Comparison of ENCODE assay signal across 26 mouse cellular contexts in genomic region chr19:18911755-18912340, GRCm38 (mm10).
A peak's percentile ranks its signal among the peaks of the same experiment; 100 is the strongest.
DNase-seq lines count a peak whose midpoint lies in the region; ATAC-seq and TF ChIP-seq lines count a peak whose summit lies in the region.
"Had no signal": no experiment of that assay in that cellular context is flagged by ENCODE, and none has a peak within 500 bp of the region (broad histone marks: within the 10 kb centered on the region; RNA-seq: fewer than 3 reads in every experiment).

No protein-coding gene starts in this region.

- H3K9me3 ChIP-seq in kidney, embryonic 15.5 days (replicated peaks), result no peaks in the 10 kb centered on the region
- H3K9me3 ChIP-seq in CH12.LX (replicated peaks; ENCODE audit: low read length), result no peaks in the 10 kb centered on the region
- H3K9me3 ChIP-seq: embryonic facial prominence, embryonic 13.5 days; forebrain, embryonic 12.5 days; heart, embryonic 15.5 days; limb, embryonic 12.5 days; liver, embryonic 12.5 days; neural tube, embryonic 12.5 days had no signal

- H3K9ac ChIP-seq in kidney, embryonic 15.5 days, result no peak overlapping the region
- H3K9ac ChIP-seq in CH12.LX (ENCODE audit: insufficient read depth, low read depth), result no peak overlapping the region
- H3K9ac ChIP-seq: embryonic facial prominence, embryonic 13.5 days; forebrain, embryonic 12.5 days; heart, embryonic 15.5 days; hindbrain, embryonic 14.5 days; limb, embryonic 12.5 days; liver, embryonic 12.5 days; neural tube, embryonic 12.5 days had no signal

- no peak overlapping the region for H3K4me2 ChIP-seq in kidney, embryonic 15.5 days
- H3K4me2 ChIP-seq in CH12.LX (ENCODE audit: insufficient read depth, low read depth, poor library complexity, severe bottlenecking), result no peak overlapping the region
- H3K4me2 ChIP-seq: embryonic facial prominence, embryonic 13.5 days; forebrain, embryonic 12.5 days; heart, embryonic 15.5 days; hindbrain, embryonic 14.5 days; limb, embryonic 12.5 days; liver, embryonic 12.5 days; neural tube, embryonic 12.5 days had no signal

- no peaks in the 10 kb centered on the region for H3K79me2 ChIP-seq in CH12.LX (replicated peaks; ENCODE audit: control insufficient read depth, extremely low read depth, insufficient read depth, poor library complexity, severe bottlenecking)

- CTCF ChIA-PET in Patski (lab: Charles Lee), result interaction anchor here (1.3 to 1.8 kb wide), 4 partner anchors 10 to 40 kb away, joined by 3 to 5 read pairs (median 4); no protein-coding TSS in a partner anchor

- in situ Hi-C loops in CH12.LX (cut with MboI; ENCODE audit: low pct_ligation_motif_present, low pct_unique_long_range_greater_than_20kb, low sequenced_read_pairs), result no loop called here
- in situ Hi-C loops in Patski (cut with MboI; ENCODE audit: low pct_unique_long_range_greater_than_20kb), result no loop called here

- no peak for TF ChIP-seq CTCF in CH12.LX (conservative IDR thresholded peaks at IDR 0.05 in 1 of 2, IDR thresholded peaks at IDR 0.05 in 1 of 2; ENCODE audit: low read depth in 2 of 2, low read length in 2 of 2)
- TF ChIP-seq CTCF in Patski (IDR thresholded peaks at IDR 0.05), result no peak

- H3K27me3 ChIP-seq in kidney, embryonic 15.5 days, result no peaks in the 10 kb centered on the region
- no peaks in the 10 kb centered on the region for H3K27me3 ChIP-seq in CH12.LX (replicated peaks)
- H3K27me3 ChIP-seq in Patski, result no peaks in the 10 kb centered on the region
- H3K27me3 ChIP-seq: embryonic facial prominence, embryonic 13.5 days; forebrain, embryonic 12.5 days; heart, embryonic 15.5 days; limb, embryonic 12.5 days; liver, embryonic 12.5 days; neural tube, embryonic 12.5 days had no signal

- H3K36me3 ChIP-seq in kidney, embryonic 15.5 days, result no peaks in the 10 kb centered on the region
- no peaks in the 10 kb centered on the region for H3K36me3 ChIP-seq in CH12.LX (replicated peaks in 1 of 2; ENCODE audit: control insufficient read depth in 1 of 2, insufficient read depth in 1 of 2, low read length in 1 of 2)
- H3K36me3 ChIP-seq: embryonic facial prominence, embryonic 13.5 days; forebrain, embryonic 12.5 days; heart, embryonic 15.5 days; limb, embryonic 12.5 days; liver, embryonic 12.5 days; neural tube, embryonic 12.5 days had no signal

- H3K4me1 ChIP-seq in kidney, embryonic 15.5 days, result no peaks in the 10 kb centered on the region
- peaks cover 0 to 4% of the 10 kb centered on the region in 2 experiments; a peak in 2 of 4 replicates for H3K4me1 ChIP-seq in CH12.LX (ENCODE audit: control insufficient read depth in 1 of 2, insufficient read depth in 2 of 2)
- H3K4me1 ChIP-seq in brown adipose tissue, adult 24 weeks (ENCODE audit: control insufficient read depth, insufficient read depth, insufficient read length, low read length), result no peaks in the 10 kb centered on the region
- H3K4me1 ChIP-seq: embryonic facial prominence, embryonic 13.5 days; forebrain, embryonic 12.5 days; heart, embryonic 15.5 days; limb, embryonic 12.5 days; liver, embryonic 12.5 days; neural tube, embryonic 12.5 days had no signal

- DNase-seq in kidney, postnatal 10 days, result peak; percentile 37
- DNase-seq in CH12.LX (ENCODE audit: extremely low read depth) (peak; percentile 12), Patski (ENCODE audit: low read depth, low spot score) (no peak)
- DNase-seq in lung, postnatal 4 days, result no peak
- DNase-seq in ovary, postnatal 14 days (ENCODE audit: low spot score), result no peak
- DNase-seq: cerebellum, adult 18-20 months; cerebellum, postnatal 36 days; embryo, embryonic 11 days; gastrocnemius, adult 2 months; heart, postnatal 36 days; lung, adult 18-20 months; midbrain, embryonic 14.5 days; retina, postnatal 1 day; right cerebral cortex, postnatal 25 days had no signal

- no peak for TF ChIP-seq RAD21 in CH12.LX (IDR thresholded peaks at IDR 0.05; ENCODE audit: low read depth, low read length)

- POLR2A ChIA-PET in Patski (lab: Charles Lee), result interaction anchor here (0.6 to 0.7 kb wide), 2 partner anchors 32 to 92 kb away, joined by 3 to 4 read pairs; no protein-coding TSS in a partner anchor

- H3K27ac ChIP-seq in kidney, embryonic 15.5 days, result no peak overlapping the region
- H3K27ac ChIP-seq in CH12.LX (ENCODE audit: insufficient read depth, low read depth), result no peak overlapping the region
- peak overlapping the region; percentile 86 for H3K27ac ChIP-seq in brown adipose tissue, adult 24 weeks (replicated peaks; ENCODE audit: low read depth, low read length)
- H3K27ac ChIP-seq: embryonic facial prominence, embryonic 13.5 days; forebrain, embryonic 12.5 days; gastrocnemius, adult 2 months; heart, embryonic 15.5 days; hindbrain, embryonic 14.5 days; left cerebral cortex, adult 2 months; limb, embryonic 12.5 days; liver, embryonic 12.5 days; neural tube, embryonic 12.5 days had no signal

- H3K4me3 ChIP-seq in kidney, embryonic 15.5 days (replicated peaks), result no peak overlapping the region
- H3K4me3 ChIP-seq in CH12.LX (replicated peaks in 1 of 3; ENCODE audit: low read depth in 2 of 3, low read length in 2 of 3, poor library complexity in 1 of 3), result no peak overlapping the region
- H3K4me3 ChIP-seq in brown adipose tissue, adult 24 weeks (ENCODE audit: insufficient read depth, low read depth, low read length), result no peak overlapping the region
- H3K4me3 ChIP-seq: embryonic facial prominence, embryonic 13.5 days; erythroblast, embryonic 14.5 days; forebrain, embryonic 12.5 days; gastrocnemius, adult 2 months; heart, embryonic 15.5 days; left cerebral cortex, adult 2 months; limb, embryonic 12.5 days; liver, embryonic 12.5 days; neural tube, embryonic 12.5 days had no signal

- ATAC-seq in kidney, embryonic 15.5 days (replicated peaks; ENCODE audit: low FRiP score), result no peak
- peak; percentile 67 for ATAC-seq in Patski
- ATAC-seq: inflammation-experienced regulatory T-cells, adult 6 months; liver, embryonic 12.5 days had no signal

- no peak for TF ChIP-seq POLR2A in CH12.LX (IDR thresholded peaks at IDR 0.05; ENCODE audit: low read depth, low read length)

- dilution Hi-C loops in CH12.LX (cut with MboI; ENCODE audit: extremely low pct_ligation_motif_present, extremely low pct_unique_long_range_greater_than_20kb, low sequenced_read_pairs), result no loop called here

- TF ChIP-seq EP300 in CH12.LX (IDR thresholded peaks at IDR 0.05; ENCODE audit: low read length), result no peak

TF ChIP-seq in CH12.LX, 34 proteins besides CTCF, POLR2A, EP300 and RAD21:
- no peak for TF ChIP-seq BHLHE40 (IDR thresholded peaks at IDR 0.05; ENCODE audit: low read depth, low read length)
- TF ChIP-seq MAZ (IDR thresholded peaks at IDR 0.05; ENCODE audit: low read depth, low read length), result no peak
- TF ChIP-seq USF2 (conservative IDR thresholded peaks at IDR 0.05; ENCODE audit: low read depth, low read length), result no peak
- no peak for TF ChIP-seq ZKSCAN1 (IDR thresholded peaks at IDR 0.05; ENCODE audit: borderline replicate concordance, low read depth, low read length)

Comparison
In these comparisons a context has a peak if more than half of its experiments do, and no peak if none do; other contexts are left out.
1. DNase-seq: peak in kidney, postnatal 10 days (single experiment) and CH12.LX (single experiment); none in Patski (single experiment), lung, postnatal 4 days (0 of 2) and ovary, postnatal 14 days (single experiment).